Mouse (Mus musculus) B cell, adult 2 months (primary cell): Measurements from ENCODE around the gene Rif1.
"Not testable (repeated sequence)": the region's sequence is repeated elsewhere in the genome, so short reads cannot be mapped to it uniquely, and the experiment has no call there.

ENCODE experiments used
- DNase-seq, 2 experiments: peaks; one replicate each; pipeline ENCODE4 v3.0.0; 2022

The Rif1 gene

DNA sequence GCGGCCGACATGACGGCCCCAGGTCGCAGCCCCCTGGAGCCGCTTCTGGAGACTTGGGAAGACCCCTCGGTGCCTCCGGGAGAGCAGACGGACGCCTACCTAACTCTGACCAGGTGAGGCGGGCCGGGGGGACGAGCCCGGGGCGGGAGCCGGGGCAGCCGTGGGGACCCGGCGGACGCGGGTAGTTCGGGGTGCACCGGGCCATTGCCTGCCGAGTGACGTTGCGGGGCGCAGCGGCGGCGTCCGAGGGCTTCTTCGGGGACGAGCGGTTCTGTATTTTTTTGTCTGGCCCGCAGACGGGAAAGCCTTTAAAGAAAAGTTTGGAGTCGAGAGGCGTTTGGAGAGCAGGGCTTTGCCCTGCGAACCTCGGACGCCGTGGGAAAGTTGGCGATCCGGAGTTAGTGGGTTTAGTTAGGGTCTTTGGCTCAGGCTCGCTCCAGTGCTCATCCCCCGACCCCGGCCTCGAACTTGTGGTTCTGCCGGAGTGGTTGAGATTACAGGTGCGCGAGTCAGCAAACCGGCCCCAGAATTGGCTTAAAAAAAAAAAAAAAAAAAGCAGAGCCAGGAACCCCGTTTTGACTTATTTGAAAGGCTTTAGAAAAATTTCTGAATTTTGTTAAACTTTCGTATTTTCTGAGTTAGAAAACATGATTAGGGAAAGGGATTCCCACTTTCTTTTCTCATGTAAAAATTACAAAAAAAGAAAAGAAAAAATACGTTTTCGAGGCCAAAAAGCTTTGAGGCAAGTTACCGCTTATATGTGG lies 691 bp downstream of the Rif1 start:
- peak; percentile 56 to 64 for DNase-seq

DNA sequence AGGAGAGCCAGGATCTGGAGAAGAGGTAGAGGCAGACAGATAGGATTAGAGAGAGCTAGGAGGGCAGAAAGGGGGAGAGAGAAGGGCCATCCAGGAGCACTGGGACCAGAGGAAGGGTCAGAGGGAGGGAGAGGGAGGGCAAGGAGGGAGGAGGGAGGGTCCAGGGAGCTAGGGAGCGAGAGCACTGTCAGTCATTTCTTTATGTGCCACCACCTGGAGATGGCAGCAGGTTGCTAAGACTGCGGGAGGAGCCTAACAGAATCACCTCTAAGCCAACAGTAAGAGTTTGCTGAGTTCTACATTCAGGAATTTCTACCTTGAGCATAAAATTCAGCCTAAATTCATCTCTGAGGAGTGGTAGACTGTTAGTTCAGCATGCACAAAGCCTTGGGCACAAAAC lies 6.0 kb downstream of the Rif1 start:
- no peak for DNase-seq

DNA sequence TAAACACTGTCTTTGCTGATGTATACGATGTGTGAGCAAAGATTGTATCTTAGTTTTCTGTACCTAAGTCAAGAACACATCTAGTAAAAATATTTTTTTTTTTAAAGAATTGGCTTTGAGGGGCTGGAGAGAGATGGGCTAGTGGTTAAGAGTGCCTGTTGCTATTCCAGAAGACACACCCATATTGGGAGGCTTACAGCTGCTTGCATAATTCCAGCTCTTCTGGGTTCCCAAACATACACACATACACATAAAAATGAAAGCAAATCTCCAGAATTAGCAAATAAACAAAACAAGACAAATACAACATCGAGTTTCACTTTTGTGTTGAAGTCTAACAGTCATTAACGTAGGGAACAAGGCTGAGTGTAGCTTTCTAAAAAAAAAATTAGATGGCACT lies 11.4 kb downstream of the Rif1 start:
- no peak for DNase-seq

DNA sequence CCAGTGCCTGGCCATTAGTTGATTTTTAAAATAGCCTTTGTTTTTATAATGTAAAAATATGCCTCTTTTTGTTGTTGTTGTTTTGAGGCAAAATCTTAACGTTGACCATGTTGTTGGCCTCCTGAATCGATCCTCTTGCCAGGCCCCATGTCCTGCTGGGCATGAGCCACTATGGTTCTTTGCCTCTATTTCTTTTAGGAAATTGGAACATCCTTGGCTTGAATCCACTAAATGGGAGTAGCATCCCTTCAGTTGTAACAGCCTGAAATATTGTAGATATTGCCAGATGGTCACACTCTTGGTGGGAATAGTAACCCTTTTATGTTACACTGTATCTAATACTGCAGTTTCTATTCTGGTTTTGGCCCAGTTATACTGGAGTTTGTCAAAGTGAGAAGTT lies 11.9 kb downstream of the Rif1 start:
- DNase-seq, result no peak

DNA sequence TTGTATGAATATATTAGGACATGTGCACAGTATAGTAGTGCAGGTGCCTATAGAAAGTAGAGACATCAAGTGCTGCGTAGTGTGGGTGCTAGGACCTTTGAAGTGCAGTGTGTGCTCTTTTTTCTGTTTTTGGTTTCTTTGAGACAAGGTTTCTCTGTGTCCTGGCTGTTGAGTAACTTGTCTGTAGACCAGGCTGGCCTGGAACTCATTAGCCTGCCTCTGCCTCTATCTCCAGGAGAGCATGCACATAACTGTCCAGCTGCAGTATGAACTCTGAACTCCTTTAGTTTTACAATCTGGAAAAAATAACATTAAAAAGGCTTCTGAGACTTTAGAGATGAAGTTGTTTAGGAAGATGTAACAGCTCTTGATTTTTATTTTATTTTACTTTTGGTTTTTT lies 41.5 kb downstream of the Rif1 start:
- no peak for DNase-seq

DNA sequence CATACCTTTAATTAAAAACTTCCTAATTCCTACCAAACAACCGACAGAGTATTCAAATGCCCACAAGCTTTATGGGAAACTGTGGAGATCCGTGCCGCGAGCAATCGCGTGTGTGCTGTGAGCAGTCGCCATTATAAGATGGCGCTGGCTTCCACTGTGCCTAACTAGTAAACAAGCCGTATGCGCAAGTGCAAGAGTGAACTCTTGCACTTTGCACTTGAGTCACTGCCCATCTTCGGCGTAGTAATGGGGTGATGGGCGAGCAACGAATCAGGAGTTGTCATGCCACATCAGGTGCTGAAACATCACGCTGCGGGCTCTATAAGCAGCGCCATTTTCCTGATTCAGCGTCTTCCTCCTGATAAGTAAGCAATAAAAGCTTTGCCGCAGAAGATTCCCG lies 58.7 kb downstream of the Rif1 start:
- not testable (repeated sequence) for DNase-seq

DNA sequence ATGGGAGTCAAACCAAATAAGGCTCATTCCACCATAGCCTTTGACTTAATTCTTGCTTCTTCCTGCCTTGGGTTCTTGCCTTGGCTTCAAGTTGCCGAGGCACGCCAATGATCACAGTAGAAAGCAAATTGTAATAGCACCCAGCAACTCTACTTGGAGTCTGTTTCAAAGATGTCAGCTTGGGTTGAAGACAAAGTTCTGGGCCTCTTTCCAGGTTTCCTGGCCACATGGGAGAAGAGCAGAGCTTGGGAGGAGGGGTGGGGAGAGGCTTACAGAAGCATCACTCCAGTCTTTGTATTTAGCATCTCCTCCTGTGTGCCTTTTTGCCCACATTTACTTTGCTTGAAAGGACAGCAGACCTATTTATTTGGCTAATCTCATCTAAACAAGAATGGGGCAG lies 60.7 kb downstream of the Rif1 start:
- no peak for DNase-seq

DNA sequence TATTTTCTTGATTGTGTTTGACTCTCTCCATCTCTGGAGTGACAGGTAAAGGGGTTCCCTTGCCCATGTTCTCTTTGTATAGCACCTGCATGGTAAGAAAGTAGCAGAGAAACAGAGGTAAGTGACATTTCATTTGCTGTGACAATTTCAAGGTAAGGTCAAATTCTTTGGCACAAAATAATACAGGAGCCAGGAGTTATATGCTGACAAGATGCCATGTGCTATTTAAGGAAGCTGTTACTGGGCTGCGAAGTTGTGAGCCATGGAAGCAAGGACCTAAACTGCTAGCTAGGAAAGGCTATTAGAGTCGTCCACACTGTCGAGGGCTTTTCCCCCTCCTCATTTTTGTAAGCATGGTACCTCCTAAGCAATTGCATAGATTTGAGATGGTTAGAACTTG lies 80.4 kb downstream of the Rif1 start:
- DNase-seq, result no peak

DNA sequence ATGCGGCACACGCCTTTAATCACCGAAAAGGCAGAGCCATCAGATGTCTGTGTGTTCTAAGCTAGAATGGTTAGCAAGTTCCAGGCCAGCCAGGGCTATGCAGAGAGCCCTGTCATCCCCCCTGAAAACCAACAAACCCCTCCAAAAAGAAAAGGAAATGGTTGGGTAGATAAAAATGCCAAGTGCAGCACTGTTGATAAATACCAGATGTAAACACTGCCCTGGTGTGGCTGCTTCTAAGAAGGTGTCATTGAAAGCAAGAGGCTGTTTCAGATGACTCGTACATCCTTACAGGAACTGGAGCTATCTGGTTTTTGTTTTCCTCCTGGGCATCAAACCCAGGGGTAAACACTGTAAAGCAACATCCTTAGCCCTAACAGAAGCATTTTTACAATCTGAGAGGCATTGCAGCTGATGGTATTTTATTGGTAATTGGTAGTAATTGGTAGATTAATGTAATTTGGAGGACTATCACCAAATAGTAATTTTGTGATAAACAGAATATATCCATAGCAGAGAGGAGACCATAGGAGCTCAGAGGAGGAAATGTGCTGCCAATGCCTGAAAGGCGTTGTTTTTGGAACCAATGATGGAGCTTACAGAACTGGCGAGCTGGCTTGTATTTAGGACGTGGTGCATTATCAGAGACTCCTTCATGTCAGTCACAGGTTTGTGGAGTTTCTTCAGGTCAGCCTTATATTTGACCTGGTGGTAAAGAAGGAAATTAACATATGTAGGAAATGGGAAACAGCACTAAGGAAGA lies 96.8 kb downstream of the Rif1 start:
- DNase-seq, result no peak
